Mouse (Mus musculus): ENCODE data around the gene Cd3e. TPM values are rescaled to one million over a fixed set of nuclear protein-coding genes. Genes with fewer than 3 reads are reported as not detected.

Cd3e gene
- polyA plus RNA-seq (2016; fragmentation: Nextera tagmentation; extraction: Ambion mirVana) = not detected in 2 replicates

GRCm38 (mm10) chr9:45009180-45010078 lies at the start of gene Cd3e:
Cd3e (minus strand) TSS chr9:45009627.
- H3K4me1 ChIP-seq = no peaks in the 10 kb centered on the region
- H3K27ac ChIP-seq (replicated peaks) = no peak within 1 kb of the TSS
- no peaks in the 10 kb centered on the region for H3K36me3 ChIP-seq
- 88% methylated on average over 19 of the region's 19 CpGs for WGBS
- H3K4me3 ChIP-seq = no peak within 1 kb of the TSS
- no peaks in the 10 kb centered on the region for H3K27me3 ChIP-seq (ENCODE audit: low read depth, poor library complexity, severe bottlenecking)
- H3K9me3 ChIP-seq (replicated peaks) = no peaks in the 10 kb centered on the region
- DNase-seq (ENCODE audit: low spot score) = no peak

DNA sequence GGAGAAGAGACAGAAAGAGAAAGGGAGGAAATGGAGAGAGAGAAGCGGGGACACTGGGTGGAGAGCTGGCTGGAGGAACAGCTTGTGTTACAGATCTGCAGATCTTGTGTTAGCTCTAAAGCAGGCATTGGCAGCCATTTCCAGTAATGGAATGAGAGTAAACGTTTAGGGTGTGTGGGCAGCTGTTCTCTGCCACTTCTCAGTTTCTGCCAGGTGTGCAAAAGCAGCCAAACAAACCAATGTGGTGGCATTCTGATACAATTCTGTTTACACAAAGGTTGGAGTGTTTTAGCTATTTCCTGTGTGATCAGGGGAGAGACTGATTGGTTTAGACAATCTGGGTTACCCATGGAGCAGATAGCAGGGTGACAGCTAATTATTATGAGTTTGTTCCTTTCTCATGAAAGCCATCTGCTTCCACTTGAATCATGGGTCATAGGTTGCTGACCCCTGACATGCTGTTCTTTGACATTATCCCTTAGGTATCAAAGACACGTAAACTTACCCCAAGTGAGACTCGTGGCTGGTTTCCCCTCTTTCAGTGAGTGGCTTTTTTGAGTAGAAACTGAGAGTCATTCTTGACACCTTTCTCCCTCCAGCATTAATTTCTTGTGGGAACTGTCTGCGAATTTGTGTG lies 49.0 kb upstream of the Cd3e start:
- H3K27me3 ChIP-seq (ENCODE audit: low read depth, poor library complexity, severe bottlenecking) = peaks cover 36% of the 10 kb centered on the region
- H3K4me3 ChIP-seq = no peak overlapping the region
- H3K27ac ChIP-seq (replicated peaks) = no peak overlapping the region
- no peaks in the 10 kb centered on the region for H3K9me3 ChIP-seq (replicated peaks)
- no peak for DNase-seq (ENCODE audit: low spot score)
- no peaks in the 10 kb centered on the region for H3K36me3 ChIP-seq
- 50% methylated on average over 5 of the region's 5 CpGs for WGBS
- peaks cover 8% of the 10 kb centered on the region; the same call in 1 of the 2 replicates for H3K4me1 ChIP-seq

DNA sequence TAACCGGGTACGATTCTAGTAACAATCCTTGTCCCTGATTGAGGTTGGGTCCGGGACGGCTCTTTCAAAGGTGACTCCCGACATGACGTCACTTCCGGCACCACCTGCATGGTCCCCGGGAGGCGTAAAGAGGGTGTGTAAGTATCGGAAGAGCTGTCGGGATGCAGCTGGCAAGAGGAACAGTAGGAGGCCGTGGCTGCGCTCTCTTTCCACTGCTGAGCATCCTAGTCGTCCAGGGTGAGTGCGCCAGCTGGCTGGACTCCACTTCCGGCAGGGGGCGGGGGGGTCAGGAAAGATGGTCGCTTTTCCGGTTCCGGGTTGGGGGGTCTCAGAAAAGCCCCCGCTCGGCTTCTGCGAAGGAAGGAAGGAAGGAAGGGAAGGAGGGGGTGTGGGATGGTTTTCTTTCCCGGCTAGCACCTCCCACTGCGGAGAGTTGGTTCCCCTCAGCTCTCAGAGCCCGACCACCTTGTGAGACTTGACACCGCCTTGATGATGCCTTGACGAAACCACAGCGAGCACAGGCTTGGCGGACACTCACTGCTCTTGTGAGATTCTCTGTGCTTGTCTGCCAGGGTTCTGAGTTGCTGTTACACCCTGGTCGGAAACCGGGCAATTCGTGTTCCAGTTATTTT lies 45.8 kb upstream of the Cd3e start, which contains the start of gene Mpzl3:
Gene Mpzl3, plus strand, starts transcription at position 105 of the 632 bp plus-strand sequence.
- peak within 1 kb of the TSS; percentile 95 for H3K27ac ChIP-seq (replicated peaks)
- no peaks in the 10 kb centered on the region for H3K9me3 ChIP-seq (replicated peaks)
- peaks cover 52% of the 10 kb centered on the region for H3K27me3 ChIP-seq (ENCODE audit: low read depth, poor library complexity, severe bottlenecking)
- peaks cover 8% of the 10 kb centered on the region; the same call in 1 of the 2 replicates for H3K4me1 ChIP-seq
- peak; percentile 91 for DNase-seq (ENCODE audit: low spot score)
- under 1% methylated on average over 33 of the region's 33 CpGs for WGBS
- H3K36me3 ChIP-seq = no peaks in the 10 kb centered on the region
- H3K4me3 ChIP-seq = peak within 1 kb of the TSS; percentile 73

GRCm38 (mm10) chr9:45050301-45050700 lies 40.9 kb upstream of the Cd3e start:
- Histone ChIP-seq H3K9me3 (replicated peaks) (no peaks in the 10 kb centered on the region), H3K27ac (replicated peaks) (no peak overlapping the region), H3K4me3 (no peak overlapping the region), H3K4me1 (peaks cover 4% of the 10 kb centered on the region; the same call in 1 of the 2 replicates), H3K36me3 (no peaks in the 10 kb centered on the region), H3K27me3 (ENCODE audit: low read depth, poor library complexity, severe bottlenecking) (peaks cover 21% of the 10 kb centered on the region)
- DNase-seq (ENCODE audit: low spot score) = no peak
- 90% methylated on average over 2 of the region's 2 CpGs for WGBS

- peaks cover 4% of the 10 kb centered on the region; the same call in 1 of the 2 replicates for H3K4me1 ChIP-seq
- H3K36me3 ChIP-seq = no peaks in the 10 kb centered on the region
- WGBS = 83% methylated on average over 1 of the region's 1 CpGs
- H3K27ac ChIP-seq (replicated peaks) = no peak overlapping the region
- no peaks in the 10 kb centered on the region for H3K9me3 ChIP-seq (replicated peaks)
- no peak overlapping the region for H3K4me3 ChIP-seq
- no peak for DNase-seq (ENCODE audit: low spot score)
- H3K27me3 ChIP-seq (ENCODE audit: low read depth, poor library complexity, severe bottlenecking) = peaks cover 25% of the 10 kb centered on the region
Measured at GRCm38 (mm10) chr9:45049731-45050130, 40.3 kb upstream of the Cd3e start.

DNA sequence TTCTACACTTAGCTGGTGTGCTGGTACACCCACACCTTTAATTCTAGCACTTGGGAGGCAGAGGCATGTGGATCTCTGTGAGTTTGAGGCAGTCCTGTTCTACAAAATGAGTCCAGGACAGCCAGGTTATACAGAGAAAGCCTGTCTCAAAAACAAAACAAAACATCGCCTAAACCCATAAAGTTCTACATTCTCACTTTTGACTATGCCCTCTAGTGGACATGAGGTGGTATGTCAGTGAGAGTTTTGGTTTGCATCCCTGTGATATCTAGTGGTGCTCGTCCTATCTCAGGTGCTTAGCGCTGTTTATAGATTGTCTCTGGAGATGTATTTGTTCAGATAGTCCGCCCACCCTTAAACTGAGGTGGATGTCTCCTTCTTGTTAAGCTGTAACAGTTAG lies 39.1 kb upstream of the Cd3e start:
- peaks cover 34% of the 10 kb centered on the region for H3K27me3 ChIP-seq (ENCODE audit: low read depth, poor library complexity, severe bottlenecking)
- H3K4me3 ChIP-seq = no peak overlapping the region
- 36% methylated on average over 4 of the region's 4 CpGs for WGBS
- H3K27ac ChIP-seq (replicated peaks) = no peak overlapping the region
- DNase-seq (ENCODE audit: low spot score) = no peak
- no peaks in the 10 kb centered on the region for H3K36me3 ChIP-seq
- H3K9me3 ChIP-seq (replicated peaks) = no peaks in the 10 kb centered on the region
- no peaks in the 10 kb centered on the region for H3K4me1 ChIP-seq

DNA sequence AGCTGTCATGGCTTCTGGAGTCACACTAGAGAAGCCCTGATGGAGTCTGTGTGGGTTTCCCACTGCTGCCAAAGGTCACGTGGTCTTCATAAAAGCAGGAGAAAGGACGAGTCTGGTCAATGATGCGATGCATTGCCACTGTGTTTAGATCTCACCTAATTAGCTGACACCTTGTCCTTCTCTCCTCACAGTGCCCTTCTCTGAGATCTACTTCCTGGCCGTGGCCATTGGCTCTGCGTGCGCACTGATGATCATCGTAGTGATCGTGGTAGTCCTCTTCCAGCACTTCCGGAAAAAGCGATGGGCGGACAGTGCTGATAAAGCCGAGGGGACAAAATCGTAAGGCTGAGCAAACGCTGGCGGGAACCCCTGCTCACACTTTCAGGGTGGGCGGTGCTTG lies 37.5 kb upstream of the Cd3e start:
- Histone ChIP-seq H3K27ac (replicated peaks) (no peak overlapping the region), H3K27me3 (ENCODE audit: low read depth, poor library complexity, severe bottlenecking) (peaks cover 34% of the 10 kb centered on the region), H3K4me3 (no peak overlapping the region), H3K9me3 (replicated peaks) (no peaks in the 10 kb centered on the region), H3K36me3 (no peaks in the 10 kb centered on the region), H3K4me1 (peaks cover 11% of the 10 kb centered on the region)
- DNase-seq (ENCODE audit: low spot score) = no peak
- 93% methylated on average over 16 of the region's 16 CpGs for WGBS

GRCm38 (mm10) chr9:45042947-45043346 lies 33.5 kb upstream of the Cd3e start:
- peak overlapping the region; percentile 32 for H3K4me3 ChIP-seq
- H3K27ac ChIP-seq (replicated peaks) = no peak overlapping the region
- peak; percentile 22 for DNase-seq (ENCODE audit: low spot score)
- peaks cover 21% of the 10 kb centered on the region for H3K4me1 ChIP-seq
- under 1% methylated on average over 10 of the region's 10 CpGs for WGBS
- H3K36me3 ChIP-seq = no peaks in the 10 kb centered on the region
- H3K27me3 ChIP-seq (ENCODE audit: low read depth, poor library complexity, severe bottlenecking) = peaks cover 72% of the 10 kb centered on the region
- no peaks in the 10 kb centered on the region for H3K9me3 ChIP-seq (replicated peaks)

- Histone ChIP-seq H3K4me3 (peak overlapping the region; percentile 32), H3K36me3 (no peaks in the 10 kb centered on the region), H3K27ac (replicated peaks) (no peak overlapping the region), H3K27me3 (ENCODE audit: low read depth, poor library complexity, severe bottlenecking) (peaks cover 73% of the 10 kb centered on the region), H3K4me1 (peaks cover 21% of the 10 kb centered on the region), H3K9me3 (replicated peaks) (no peaks in the 10 kb centered on the region)
- DNase-seq (ENCODE audit: low spot score) = peak; percentile 21
- 3% methylated on average over 20 of the region's 20 CpGs for WGBS
Measured at GRCm38 (mm10) chr9:45042056-45042720, 32.8 kb upstream of the Cd3e start.

- Histone ChIP-seq H3K4me1 (peaks cover 21% of the 10 kb centered on the region), H3K36me3 (no peaks in the 10 kb centered on the region), H3K27me3 (ENCODE audit: low read depth, poor library complexity, severe bottlenecking) (peaks cover 73% of the 10 kb centered on the region), H3K4me3 (no peak overlapping the region), H3K9me3 (replicated peaks) (no peaks in the 10 kb centered on the region), H3K27ac (replicated peaks) (no peak overlapping the region)
- 36% methylated on average over 17 of the region's 17 CpGs for WGBS
- DNase-seq (ENCODE audit: low spot score) = peak; percentile 27
Measured at GRCm38 (mm10) chr9:45041131-45041838, 31.9 kb upstream of the Cd3e start.

DNA sequence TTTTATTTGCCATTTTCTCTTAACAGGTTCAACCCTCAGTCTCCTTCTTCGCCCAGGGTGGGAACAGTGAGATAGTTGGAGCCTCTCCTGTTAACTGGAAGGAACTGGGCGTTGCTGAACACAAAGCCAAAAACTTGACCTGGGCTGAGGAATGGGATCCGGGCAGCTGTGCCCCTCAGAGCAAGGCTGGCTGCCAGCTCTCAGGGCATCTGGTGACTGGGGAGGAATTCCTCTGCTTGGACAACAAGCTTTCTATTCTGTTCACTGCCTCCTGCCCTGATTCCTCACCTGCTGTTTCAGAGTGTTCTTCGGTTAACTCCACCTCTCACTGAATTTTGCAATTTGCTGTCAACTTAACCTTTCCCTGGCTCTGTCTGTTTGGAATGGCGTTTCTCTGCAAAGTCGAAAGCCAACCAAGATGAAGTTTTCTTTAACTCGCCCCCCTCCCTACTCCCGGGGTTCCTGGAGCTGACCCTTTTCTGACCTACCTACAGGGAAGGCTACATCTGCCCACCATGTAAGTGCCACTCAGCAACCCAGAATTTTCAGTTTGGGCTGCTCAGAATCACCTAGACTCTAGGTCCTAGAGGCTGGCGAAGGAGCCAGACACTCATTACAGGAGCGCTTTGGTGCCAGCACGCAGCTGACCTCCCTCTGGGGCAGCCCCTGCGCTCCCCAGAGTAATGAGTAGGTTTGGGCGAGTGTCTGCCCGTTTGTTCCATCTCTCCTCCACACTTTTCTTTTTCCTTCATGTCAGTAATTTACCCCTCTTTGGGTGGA lies 30.8 kb upstream of the Cd3e start:
- no peak overlapping the region for H3K4me3 ChIP-seq
- WGBS = 16% methylated on average over 14 of the region's 14 CpGs
- peaks cover 21% of the 10 kb centered on the region for H3K4me1 ChIP-seq
- DNase-seq (ENCODE audit: low spot score) = no peak
- H3K27me3 ChIP-seq (ENCODE audit: low read depth, poor library complexity, severe bottlenecking) = peaks cover 73% of the 10 kb centered on the region
- no peak overlapping the region for H3K27ac ChIP-seq (replicated peaks)
- H3K9me3 ChIP-seq (replicated peaks) = no peaks in the 10 kb centered on the region
- no peaks in the 10 kb centered on the region for H3K36me3 ChIP-seq
